Mouse (Mus musculus) testis, adult 2 months (tissue): ENCODE data around the gene Ccdc141.

Experiments
- CTCF ChIP-seq: fragments of 200-500 bp; IDR thresholded peaks from 2 replicates; pipeline ENCODE4 v1.5.1; 2012; ENCODE audit warnings: low read depth, mild to moderate bottlenecking, inconsistent platforms, low read length, moderate library complexity; ENCODE audit not compliant: control insufficient read depth, insufficient read depth, insufficient replicate concordance
- POLR2A ChIP-seq: fragments of 200-500 bp; IDR thresholded peaks from 2 replicates; pipeline ENCODE4 v1.6.1; 2012; ENCODE audit warnings: low read depth, mild to moderate bottlenecking, inconsistent platforms, low read length, moderate library complexity; ENCODE audit not compliant: control insufficient read depth

DNA sequence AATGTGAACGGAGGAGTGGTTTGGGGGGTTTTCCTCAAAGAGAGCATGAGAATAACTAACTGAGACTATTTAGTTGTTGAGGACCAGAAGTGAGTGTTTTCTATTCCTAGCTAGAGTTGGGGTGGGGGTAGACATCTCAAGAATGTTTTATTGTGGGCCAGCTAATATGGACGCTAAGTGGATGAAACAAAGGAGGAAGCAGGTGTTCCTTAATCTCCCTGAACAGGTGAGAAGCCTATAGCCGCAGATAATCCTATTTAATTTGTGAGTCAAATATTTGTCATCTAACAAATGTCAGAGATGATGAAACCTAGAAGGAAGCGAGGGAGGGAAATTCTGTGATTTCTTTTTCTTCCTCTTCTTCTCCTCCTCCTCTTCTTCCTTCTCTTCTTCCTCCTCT, 60.1 kb downstream of the Ccdc141 start:
- TF ChIP-seq CTCF = no peak
- no peak for TF ChIP-seq POLR2A
